Mouse (Mus musculus): ENCODE data around the gene Cdhr2.

Cdhr2 gene

DNA sequence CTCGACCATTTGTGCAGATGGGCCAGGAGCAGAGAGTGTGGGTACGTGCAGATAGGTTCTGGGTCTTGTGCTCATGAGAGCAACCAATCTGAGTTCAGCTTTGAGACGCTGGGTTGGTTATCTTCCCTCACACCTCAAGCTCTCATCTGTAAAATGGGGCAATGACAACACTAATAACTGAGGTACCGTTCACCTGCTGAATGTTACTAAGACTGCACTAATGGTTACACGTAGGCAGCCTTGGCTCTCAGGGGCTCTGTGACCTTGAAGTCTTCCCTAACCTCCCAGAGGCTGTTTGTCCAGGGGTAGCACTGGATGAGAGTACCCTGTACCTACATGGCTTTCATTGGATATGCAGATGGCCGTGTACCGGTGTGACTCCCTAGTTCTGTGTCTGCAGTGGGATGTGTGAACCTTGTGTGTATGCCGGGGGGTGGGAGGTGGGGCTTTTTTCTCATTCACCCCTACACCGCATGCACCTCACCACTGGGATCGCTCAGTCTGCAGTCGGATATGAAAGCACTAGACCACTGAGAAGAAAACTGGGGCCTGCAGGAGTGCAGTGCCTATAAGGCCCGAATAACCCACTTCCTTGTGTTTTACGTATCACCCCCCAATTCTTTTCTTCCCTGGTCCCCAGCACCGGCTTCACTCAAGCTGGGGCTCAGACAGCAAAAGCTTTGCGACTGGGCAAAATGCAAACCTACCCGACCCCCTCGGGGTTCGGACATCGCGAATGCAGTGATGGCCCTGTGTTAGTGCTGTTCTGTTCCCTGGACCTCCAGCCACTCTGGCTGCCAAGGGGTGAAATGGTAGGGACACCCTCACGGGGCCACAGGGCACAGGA, 8.3 kb upstream of the Cdhr2 start:
- DNase-seq (ENCODE audit: low read depth, low spot score), result no peak

DNA sequence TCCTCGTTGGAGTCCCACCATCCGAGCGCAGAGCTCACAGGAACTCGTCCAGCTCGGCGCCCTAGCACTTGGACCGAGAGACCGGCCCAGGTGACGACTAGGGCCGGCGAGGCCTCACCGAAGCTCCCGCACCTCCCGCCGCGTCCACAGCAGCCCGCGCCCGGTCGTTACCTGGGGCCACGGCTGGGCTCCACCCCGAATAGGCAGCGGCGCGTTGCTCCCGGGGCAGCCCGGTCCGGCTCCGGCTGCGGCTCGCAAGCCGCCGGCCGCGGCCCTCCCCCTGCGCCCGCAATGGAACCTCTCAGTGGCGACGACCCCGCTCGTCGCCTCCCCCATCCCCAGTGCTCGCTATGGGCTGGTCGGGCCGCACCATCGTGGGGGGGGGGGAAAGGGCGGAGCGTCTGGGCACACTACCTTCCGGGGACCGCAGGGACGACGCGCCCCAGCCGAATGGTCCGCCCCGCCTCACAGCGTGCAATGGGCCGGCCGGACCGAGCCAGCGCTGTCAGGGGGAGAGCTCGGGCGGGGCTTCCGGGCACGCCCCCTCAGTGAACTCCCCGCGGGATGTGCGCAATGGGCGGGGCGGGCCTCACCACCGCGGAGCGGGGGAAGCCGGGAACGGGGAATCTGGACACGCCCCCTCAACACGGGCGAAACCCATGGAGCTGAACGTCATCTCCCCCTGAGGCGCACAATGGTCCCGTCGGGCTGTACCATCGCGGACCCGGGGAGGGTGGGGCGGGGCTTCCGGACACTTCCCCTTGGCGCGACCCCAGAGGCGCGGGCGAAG, 7.5 kb upstream of the Cdhr2 start, which contains the start of gene Rnf44:
Rnf44 (minus strand) TSS at position 350 of the 790 bp plus-strand sequence.
- peak; percentile 99 for DNase-seq (ENCODE audit: low read depth, low spot score)

DNA sequence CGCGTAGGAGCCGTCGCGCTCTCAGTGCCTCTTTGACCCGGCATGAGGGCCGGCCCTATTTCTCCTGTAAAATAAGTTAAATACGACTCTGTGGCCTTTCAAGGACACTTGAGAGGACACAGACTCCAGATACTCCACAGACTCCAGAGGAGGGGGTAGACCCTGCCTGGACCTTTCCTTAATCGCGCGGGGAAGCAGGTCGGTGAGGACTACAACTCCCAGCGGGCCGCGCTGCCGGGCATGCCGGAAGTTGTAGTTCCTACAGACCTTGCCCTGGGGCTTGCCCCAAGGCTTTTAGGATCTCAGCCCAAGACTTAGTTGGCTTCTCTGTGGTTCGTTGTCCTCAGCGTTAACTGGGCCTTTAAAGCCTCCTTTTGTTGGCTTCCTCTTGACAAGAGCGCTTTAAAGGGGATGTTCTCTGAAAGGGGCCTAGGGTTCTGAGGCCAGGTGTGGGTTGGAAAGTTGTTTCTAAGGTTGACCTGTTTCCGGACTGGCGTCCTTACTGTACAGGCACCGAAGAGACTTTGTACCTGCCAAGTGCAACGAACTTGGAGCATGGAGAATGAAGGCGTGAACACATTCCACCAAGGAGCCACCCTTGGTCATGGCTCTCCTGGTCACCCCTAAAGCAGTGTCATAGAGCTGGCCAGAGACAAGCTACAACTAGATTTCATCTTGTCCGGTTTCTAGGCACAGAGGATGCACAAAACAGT, 6.8 kb upstream of the Cdhr2 start:
- no peak for DNase-seq (ENCODE audit: low read depth, low spot score)

DNA sequence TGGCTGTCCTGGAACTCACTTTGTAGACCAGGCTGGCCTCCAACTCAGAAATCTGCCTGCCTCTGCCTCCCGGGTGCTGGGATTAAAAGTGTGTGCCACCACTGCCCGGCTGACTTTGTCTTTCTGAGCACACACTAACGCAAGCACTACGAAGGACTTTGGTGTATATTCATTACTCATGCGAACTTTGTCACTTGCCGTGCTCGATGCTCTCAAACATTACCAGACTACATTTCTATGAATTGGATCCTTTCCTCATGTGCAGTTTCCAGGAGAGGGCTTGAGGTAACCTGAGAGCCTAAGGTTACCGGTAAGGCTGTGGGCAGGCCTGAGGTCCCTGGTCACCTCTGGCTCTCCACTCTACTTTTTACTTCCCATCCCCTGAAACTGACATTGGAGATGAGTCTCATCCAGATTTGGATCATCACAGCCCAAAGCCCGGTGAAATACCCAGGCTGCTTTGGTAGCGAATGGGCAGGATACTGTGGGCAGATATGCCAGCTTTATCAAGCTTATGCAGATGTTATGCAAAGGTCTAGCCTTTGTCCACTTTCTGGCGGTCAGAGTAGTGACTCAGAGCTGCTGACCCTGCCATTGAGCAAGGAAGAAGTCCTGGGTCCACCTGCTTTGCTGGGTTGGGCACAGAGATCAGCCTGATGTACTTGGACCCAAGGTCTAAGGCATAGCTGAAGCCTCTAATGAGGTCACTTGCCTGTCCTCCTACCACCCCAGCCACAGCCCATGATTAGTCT, 5.6 kb upstream of the Cdhr2 start:
- no peak for DNase-seq (ENCODE audit: low read depth, low spot score)

DNA sequence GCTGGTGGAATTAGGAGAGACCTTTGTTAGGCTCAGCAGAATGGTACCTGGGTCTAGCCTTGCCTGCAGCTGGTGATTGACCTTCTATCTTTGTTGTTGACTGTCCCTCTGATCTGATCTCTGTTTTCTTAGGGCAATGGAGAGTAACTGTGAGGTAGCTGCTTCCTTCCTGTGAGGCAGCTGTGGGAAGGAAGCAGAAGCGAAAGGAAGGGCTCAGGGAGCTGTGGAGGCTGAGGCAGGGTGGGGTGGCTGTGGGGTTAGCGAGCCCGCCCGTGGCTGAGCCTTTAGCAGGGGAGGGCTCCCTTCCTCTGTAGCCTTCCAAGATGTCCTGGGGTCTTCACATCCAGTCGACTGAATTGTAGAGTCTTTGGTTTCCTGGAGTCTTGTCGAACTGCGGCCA, 1.2 kb downstream of the Cdhr2 start:
- DNase-seq (ENCODE audit: low read depth, low spot score), result no peak

DNA sequence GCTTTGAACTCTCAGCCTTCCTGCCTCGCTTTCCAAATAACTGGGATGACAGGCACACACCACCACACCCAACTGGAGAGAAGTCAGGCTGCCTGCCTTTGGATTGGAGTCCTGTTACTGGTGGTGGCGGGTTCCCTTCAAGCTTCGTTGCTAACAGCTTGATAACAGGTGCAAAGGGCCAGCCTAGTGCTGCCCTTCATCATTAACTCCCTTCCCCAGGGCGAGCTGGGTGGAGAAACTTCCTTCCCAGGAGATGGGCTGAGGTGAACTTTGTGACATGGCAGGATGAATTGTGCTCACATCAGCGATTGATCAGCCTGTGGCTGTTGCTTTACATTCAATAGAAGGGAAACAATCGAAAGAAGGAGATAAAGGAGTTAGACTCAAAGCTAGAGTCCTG, 3.6 kb downstream of the Cdhr2 start:
- DNase-seq (ENCODE audit: low read depth, low spot score), result no peak

DNA sequence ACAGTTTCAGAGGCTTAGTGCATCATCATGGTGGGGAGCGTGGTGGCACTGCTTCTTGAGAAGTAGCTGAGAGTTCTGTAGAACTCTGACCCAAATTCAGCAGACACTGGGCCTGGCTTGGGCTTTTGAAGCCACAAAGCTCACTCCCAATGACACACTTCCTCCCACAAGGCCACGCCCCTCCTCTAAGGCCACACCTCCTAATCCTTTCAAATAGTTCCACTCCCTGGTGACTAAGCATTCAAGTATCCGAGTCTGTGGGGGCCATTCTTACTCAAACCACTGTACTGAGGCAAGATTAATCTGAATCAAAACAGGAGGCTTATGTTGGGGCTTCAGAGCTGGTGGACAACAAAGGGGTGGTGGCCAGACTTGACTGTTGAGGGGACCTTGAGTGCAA, 9.6 kb downstream of the Cdhr2 start:
- no peak for DNase-seq (ENCODE audit: low read depth, low spot score)

DNA sequence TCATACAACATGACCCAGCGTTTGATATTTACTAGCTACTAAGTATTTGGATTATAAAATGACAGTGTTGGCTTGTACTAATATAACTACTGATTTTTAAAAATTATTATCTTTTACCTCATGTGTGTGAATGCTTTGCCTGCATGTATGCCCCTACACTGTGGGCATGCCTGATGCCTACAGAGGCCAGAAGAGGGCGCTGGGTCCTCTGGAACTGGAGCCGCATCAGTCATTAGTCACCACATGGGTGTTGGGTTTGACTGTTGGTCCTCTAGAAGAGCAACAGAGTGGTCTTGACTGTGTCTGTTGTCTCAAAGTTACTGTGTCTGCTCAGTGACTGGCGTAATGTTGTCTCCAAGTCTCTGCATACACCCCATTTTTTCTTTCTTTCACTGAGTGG, 13.1 kb downstream of the Cdhr2 start:
- no peak for DNase-seq (ENCODE audit: low read depth, low spot score)

DNA sequence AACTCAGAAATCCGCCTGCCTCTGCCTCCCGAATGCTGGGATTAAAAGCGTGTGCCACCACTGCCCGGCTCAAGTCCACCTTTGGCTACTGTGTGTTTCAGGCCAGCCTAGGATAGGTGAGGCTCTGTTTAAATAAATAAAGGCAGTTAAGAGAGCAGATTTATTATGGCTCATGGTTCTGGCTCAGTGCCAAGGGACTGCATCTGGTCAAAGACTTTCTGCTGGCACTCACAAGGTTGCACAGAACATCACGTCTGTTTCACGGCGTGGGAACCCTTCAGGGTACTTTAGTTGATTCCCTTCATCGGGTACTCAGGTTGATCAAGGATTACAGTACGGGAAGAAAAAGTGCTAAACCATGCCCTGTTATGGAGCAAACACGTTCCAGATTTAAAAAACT, 13.7 kb downstream of the Cdhr2 start:
- DNase-seq (ENCODE audit: low read depth, low spot score), result no peak

DNA sequence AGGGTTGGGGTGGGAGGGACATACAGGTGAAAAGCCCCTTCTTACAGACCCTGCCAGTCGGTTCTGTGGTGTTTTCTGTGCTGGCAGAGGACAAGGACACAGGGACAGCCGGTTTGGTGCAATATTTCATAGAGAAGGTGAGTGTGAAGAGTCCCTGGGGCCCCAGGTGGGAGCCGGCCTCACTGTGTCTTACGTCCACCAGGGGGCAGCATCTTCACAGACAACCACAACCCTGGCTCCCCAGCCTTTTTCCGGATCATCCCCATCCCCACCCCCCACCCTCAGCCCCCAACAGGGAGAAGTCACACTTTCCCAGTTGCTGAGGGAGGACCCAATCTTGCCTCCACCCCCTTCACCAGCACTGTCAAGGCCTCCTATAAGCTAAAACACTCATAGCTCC, 15.7 kb downstream of the Cdhr2 start:
- DNase-seq (ENCODE audit: low read depth, low spot score), result no peak

DNA sequence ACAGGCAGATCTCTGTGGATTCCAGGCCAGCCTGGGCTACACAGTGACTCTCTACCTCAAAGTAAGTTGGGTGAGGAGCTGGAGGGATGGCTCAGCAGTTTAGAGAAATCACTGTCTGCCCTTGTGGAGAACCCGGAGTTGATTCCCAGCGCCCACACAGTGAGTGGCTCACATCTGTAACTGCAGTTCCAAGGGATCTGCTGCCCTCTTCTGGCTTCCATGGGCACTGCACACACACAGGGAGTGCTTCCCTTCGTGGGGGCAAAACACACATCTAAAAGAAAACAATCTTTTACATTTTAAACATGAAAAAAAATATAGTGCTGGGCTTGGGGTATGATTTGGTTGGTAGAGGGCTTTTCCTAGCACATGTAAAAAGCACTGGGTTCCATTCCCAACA, 21.9 kb downstream of the Cdhr2 start:
- DNase-seq (ENCODE audit: low read depth, low spot score), result no peak

DNA sequence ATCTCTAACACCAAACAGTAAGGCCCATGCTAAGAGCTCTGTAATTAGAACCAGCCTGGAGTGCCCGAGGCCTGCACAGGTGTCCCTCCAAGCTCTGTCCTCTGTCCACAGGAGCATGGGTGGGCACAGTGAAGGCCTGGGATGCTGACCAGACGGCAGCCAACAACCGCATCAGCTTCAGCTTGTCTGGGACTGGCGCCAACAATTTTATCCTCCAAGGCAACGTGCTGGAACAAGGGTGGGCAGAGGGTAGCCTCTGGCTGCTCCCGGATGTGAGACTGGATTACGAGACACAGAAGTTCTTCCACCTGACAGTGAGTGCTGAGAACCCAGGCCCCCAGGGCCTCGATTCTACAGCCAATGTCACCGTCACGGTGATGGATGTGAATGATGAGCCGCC, 24.9 kb downstream of the Cdhr2 start:
- DNase-seq (ENCODE audit: low read depth, low spot score), result no peak

DNA sequence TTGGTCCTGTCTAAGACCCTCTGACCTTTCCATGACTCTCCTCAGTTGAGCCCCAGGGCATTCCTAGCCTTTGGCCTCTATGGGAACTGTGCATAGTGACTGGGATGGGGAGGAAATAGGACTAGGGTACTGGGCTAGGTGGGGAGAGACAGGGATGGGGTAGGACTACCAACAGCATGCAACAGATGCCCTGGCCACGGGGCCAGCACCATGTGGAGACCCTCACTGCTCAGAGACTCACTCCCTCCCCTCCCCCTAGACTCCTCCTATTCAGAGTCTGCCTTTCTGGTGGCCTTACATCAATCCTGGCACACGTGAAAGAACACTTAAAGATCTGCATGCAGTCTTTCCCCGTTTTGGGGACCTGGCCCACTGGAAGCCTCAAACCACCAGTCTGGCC, 35.7 kb downstream of the Cdhr2 start:
- DNase-seq (ENCODE audit: low read depth, low spot score), result no peak

DNA sequence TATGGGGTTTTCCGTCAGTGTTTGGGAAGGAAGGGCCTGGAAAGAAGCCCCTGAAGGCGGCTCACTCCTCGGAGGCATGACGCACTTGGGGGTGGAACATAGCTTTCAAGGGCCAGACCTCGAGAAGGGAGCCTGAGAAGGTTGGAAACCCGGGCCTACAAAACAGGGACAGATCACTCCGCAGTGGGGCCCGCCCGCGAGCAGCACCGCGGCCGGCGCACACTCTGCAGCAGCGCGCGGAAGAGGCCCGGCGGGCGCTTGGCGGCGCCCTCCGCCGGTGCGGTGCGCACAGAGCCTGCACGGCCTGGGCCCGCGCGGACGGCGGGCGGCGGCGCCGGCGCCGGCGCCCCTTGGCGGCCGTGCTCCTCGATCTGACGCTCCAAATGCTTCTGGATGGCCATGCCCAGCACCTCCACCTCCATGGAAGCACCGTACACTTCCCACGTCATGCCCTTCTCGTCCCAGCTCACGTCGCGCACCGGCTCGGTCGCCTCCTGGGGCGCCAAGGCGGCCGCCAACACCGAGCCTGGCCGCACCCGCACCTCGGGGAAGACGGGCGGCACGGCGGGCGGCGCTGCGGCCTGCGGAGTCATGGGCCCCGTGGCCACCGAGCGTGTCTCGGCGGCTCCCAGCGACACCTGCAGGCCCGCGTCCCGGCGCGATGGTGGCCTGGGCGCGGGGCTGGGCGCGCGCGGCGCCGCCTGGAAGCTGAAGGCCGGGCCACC, 36.4 kb downstream of the Cdhr2 start:
- DNase-seq (ENCODE audit: low read depth, low spot score), result no peak

DNA sequence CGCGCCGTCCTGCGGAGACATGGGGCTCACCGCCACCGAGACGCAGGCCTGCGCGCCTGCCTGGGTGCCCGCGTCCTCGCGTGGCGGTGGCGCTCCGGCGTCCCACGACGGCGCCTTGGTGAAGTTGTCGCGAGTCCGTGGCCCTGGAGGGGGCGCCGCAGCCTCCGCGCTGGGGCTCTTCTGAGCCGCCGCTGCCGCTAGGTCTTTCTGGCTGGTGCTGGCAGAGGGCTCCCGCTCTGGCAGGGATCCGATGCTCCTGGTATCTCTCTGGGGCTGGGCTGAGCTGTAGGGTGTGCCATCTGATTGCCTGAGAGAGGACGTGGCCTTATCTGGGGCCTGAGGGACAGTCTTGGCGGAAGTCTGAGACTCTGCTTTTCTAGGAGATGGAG, 36.9 kb downstream of the Cdhr2 start:
- no peak for DNase-seq (ENCODE audit: low read depth, low spot score)

DNA sequence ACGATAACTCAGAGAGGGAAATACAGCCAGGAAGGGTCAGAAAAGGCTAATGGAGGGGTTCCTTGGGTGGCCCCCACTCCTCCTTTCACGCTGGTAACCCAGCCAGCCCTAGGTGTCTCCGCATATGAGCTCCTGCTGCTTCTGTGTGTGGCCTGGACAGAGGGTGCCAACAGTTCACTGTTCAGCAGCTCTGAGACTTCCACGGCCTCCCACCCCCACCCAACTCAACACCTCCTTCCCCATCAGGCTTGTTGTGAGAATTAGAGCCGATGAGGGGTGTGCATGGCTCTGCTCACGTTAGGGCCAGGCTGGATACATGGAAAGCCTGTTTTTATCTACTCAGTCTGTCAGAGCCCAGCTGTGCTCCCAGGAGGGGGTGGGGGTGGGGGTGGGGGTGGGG, 44.8 kb downstream of the Cdhr2 start:
- no peak for DNase-seq (ENCODE audit: low read depth, low spot score)

DNA sequence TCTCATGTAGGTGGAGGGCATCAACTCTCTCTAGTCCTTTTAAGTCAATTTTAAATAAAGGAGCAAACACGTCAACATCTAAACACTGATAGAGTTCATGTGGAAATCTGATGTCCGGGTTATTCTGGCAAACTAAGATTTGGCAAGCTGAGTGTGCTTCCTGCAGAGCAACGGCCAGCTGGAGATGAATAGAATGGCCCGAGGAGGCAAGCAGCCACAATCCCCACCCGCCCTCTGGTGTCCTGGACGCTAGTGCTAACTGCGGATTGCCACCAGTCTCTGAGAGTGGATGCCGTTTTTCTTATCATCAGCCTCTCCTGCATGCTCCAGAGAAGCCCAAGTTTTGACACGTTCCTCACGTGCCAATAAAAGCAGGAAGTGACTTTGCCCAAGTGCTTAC, 45.6 kb downstream of the Cdhr2 start:
- no peak for DNase-seq (ENCODE audit: low read depth, low spot score)

DNA sequence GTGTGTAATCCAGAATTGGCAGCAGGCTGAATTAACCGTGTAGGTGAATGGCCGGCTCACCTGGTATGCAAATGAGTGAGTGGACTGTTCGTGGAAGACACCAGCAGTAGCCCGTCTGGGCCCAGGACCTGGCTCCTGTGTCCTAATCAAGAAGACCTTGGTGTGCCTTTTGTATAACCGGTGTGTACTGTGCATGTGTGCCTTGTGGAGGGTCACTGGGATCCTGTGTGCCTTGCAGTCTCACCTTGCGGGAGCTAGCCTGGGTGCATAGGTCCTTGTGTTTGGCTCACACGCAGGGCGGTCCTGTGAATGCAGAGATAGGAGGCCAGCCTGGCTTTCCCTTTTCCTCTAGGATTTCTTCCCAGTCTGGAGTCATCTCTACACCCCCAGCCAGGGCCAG, 46.9 kb downstream of the Cdhr2 start:
- DNase-seq (ENCODE audit: low read depth, low spot score), result no peak

DNA sequence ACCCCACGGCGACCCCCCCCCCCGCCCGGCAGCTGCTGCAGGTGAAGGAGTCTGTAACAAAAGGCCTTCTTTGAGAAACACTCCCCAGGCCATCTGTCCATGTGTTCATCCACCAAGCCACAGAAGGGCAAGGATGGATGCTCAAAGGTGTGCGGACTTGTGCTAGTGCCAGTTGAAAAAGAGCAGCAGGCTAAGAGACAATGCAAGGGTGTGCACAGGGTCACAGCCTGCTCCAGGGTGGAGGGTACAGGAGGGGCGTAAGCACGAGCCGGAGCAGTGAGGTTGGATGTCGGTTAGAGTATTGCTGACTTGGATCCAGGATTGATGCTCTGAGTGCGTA, 47.4 kb downstream of the Cdhr2 start:
- DNase-seq (ENCODE audit: low read depth, low spot score), result no peak

DNA sequence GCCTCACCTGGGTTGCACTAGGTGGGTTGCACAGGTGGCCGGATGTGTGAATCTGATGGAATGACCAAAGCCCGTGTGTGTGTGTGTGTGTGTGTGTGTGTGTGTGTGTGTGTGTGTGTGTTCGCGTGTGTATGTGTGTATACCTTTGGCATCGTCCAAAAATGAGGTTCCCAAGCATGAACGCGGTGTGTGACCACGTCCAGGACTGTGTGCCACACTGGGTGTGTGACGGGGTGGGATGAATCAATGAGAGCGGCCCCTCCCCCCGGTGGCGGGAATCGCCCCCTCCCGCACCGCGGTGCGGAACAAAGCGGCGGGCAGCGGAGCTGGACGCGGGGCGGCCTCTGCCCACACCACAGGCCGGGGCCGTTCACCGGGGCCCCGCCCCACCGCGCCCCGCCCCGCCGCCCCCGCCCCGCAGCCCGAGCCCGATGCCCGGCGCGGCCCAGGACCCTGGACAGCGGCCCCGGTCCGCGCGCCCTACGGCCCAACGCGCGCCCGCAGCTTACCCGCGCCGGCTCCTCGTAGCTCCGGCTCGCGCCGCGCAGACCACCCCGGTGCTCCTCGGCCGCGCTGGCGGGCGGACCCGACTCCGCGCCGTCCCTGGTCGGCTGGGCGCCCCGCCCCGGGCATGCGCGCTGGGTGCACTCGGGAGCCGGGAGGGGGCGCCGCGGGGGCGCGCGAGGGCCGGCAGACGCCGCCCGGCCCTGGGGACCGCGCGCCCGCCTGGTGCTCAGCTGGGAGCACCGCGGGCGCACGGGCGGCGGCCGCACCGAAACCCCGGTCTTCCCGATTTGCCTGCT, 48.0 kb downstream of the Cdhr2 start:
- DNase-seq (ENCODE audit: low read depth, low spot score), result no peak

All from brain, embryonic 18.5 days (tissue).